Mouse (Mus musculus): Measurements from ENCODE around the gene Vasn.

GRCm38 (mm10) chr16:4641119-4641838 is 1.5 kb downstream of the Vasn start:
- no peak for TF ChIP-seq CTCF (IDR thresholded peaks at IDR 0.05; ENCODE audit: control insufficient read depth, insufficient read depth, insufficient replicate concordance, low read depth, low read length)
- TF ChIP-seq POLR2A (IDR thresholded peaks at IDR 0.05; ENCODE audit: control insufficient read depth, low read depth, low read length): no peak

Measured in testis, adult 2 months (tissue).